Mouse (Mus musculus) MEL (cell line): ENCODE data around the gene Bfsp2.

Experiments used
- CTCF ChIP-seq, 3 experiments: IDR thresholded peaks in 2 of 3; conservative IDR thresholded peaks in 1 of 3; 2 replicates each; pipeline ENCODE4 v1.5.1; 2011 to 2012; ENCODE audit warnings: low read length in 3 of 3, low read depth in 2 of 3, mild to moderate bottlenecking in 2 of 3, improper control_type of control experiment in 1 of 3, inconsistent platforms in 1 of 3, mixed read lengths in 1 of 3, moderate library complexity in 1 of 3; ENCODE audit not compliant: control insufficient read depth in 1 of 3, insufficient read depth in 1 of 3, poor library complexity in 1 of 3, severe bottlenecking in 1 of 3
- E2F4 ChIP-seq: IDR thresholded peaks from 2 replicates; pipeline ENCODE4 v1.6.1; 2011; ENCODE audit warnings: low read depth, low read length, improper control_type of control experiment, borderline replicate concordance
- EP300 ChIP-seq, 2 experiments: IDR thresholded peaks; 2 replicates each; pipeline ENCODE4 v1.6.1; 2011; ENCODE audit warnings: improper control_type of control experiment in 2 of 2, low read length in 2 of 2, low read depth in 1 of 2, mild to moderate bottlenecking in 1 of 2
- GATA1 ChIP-seq: IDR thresholded peaks from 2 replicates; pipeline ENCODE4 v1.6.1; 2011; ENCODE audit warnings: low read depth, low read length, improper control_type of control experiment
- MYB ChIP-seq: IDR thresholded peaks from 2 replicates; pipeline ENCODE4 v1.6.1; 2011; ENCODE audit warnings: mild to moderate bottlenecking, low read depth, low read length, improper control_type of control experiment
- MYC ChIP-seq: IDR thresholded peaks from 2 replicates; pipeline ENCODE4 v1.6.1; 2011; ENCODE audit warnings: low read depth, mild to moderate bottlenecking, low read length, improper control_type of control experiment, moderate library complexity
- POLR2A ChIP-seq, 2 experiments: IDR thresholded peaks; 2 replicates each; pipeline ENCODE4 v1.6.1; 2011 to 2012; ENCODE audit warnings: low read length in 2 of 2, mild to moderate bottlenecking in 2 of 2, control low read depth in 1 of 2, improper control_type of control experiment in 1 of 2, low read depth in 1 of 2, moderate library complexity in 1 of 2; ENCODE audit not compliant: control insufficient read depth in 1 of 2, insufficient read depth in 1 of 2, poor library complexity in 1 of 2
- RCOR1 ChIP-seq: IDR thresholded peaks from 2 replicates; pipeline ENCODE4 v1.6.1; 2012; ENCODE audit warnings: low read depth, mild to moderate bottlenecking, inconsistent platforms, low read length, improper control_type of control experiment
- TCF12 ChIP-seq: IDR thresholded peaks from 2 replicates; pipeline ENCODE4 v1.6.1; 2014; ENCODE audit warnings: low read depth, mild to moderate bottlenecking, inconsistent platforms, low read length, improper control_type of control experiment, moderate library complexity
- USF1 ChIP-seq: IDR thresholded peaks from 2 replicates; pipeline ENCODE4 v1.6.1; 2014; ENCODE audit warnings: low read depth, mild to moderate bottlenecking, inconsistent platforms, low read length, improper control_type of control experiment, moderate library complexity

DNA sequence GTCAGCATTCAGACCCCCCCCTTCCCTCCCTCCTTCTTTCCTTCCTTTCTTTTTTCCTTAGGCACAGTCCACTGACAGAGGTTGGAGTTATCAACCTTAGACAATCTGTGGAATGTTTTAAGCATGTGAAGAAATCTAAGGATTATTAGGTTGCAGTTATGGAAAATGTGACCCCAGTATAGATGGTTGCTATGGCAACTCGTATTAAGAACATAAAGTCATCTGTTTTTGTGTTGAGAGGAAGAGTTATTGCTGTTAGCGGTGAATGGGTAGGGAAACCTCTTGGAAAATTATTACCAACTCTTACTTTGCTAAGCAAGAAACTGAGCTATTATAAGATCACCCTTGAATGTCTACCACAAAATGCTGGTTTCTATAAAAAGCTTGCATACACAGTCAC, 71.1 kb downstream of the Bfsp2 start:
- no peak for TF ChIP-seq MYC
- no peak for TF ChIP-seq GATA1
- no peak for TF ChIP-seq EP300 (IDR thresholded peaks at IDR 0.05; ENCODE audit: low read depth in 1 of 2, low read length in 2 of 2)
- no peak for TF ChIP-seq POLR2A (IDR thresholded peaks at IDR 0.05; ENCODE audit: control insufficient read depth in 1 of 2, insufficient read depth in 1 of 2, low read depth in 1 of 2, low read length in 2 of 2, poor library complexity in 1 of 2)
- no peak for TF ChIP-seq TCF12
- TF ChIP-seq CTCF (IDR thresholded peaks at IDR 0.05 in 2 of 3, conservative IDR thresholded peaks at IDR 0.05 in 1 of 3; ENCODE audit: control insufficient read depth in 1 of 3, insufficient read depth in 1 of 3, low read depth in 2 of 3, low read length in 3 of 3, poor library complexity in 1 of 3, severe bottlenecking in 1 of 3): no peak
- TF ChIP-seq MYB: no peak
- no peak for TF ChIP-seq USF1
- TF ChIP-seq E2F4: no peak
- no peak for TF ChIP-seq RCOR1
